Mouse (Mus musculus): ENCODE data around the gene Tspan14. TPM values are rescaled to one million over a fixed set of nuclear protein-coding genes. Genes with fewer than 3 reads are reported as not detected.
A peak's percentile ranks its signal among the peaks of the same experiment; 100 is the strongest.

Gene Tspan14
- polyA plus RNA-seq, 1 experiment from 2014 or later = 51.5 TPM

GRCm38 (mm10) chr14:40952301-40952700 lies 14.3 kb downstream of the Tspan14 start:
- Histone ChIP-seq H3K27ac (no peak overlapping the region), H3K36me3 (ENCODE audit: inconsistent target) (no peaks in the 10 kb centered on the region), H3K4me3 (ENCODE audit: inconsistent target) (no peak overlapping the region), H3K79me2 (ENCODE audit: inconsistent target) (peaks cover 100% of the 10 kb centered on the region)
- 91% methylated on average over 3 of the region's 3 CpGs for WGBS (ENCODE audit: missing documents)

DNA sequence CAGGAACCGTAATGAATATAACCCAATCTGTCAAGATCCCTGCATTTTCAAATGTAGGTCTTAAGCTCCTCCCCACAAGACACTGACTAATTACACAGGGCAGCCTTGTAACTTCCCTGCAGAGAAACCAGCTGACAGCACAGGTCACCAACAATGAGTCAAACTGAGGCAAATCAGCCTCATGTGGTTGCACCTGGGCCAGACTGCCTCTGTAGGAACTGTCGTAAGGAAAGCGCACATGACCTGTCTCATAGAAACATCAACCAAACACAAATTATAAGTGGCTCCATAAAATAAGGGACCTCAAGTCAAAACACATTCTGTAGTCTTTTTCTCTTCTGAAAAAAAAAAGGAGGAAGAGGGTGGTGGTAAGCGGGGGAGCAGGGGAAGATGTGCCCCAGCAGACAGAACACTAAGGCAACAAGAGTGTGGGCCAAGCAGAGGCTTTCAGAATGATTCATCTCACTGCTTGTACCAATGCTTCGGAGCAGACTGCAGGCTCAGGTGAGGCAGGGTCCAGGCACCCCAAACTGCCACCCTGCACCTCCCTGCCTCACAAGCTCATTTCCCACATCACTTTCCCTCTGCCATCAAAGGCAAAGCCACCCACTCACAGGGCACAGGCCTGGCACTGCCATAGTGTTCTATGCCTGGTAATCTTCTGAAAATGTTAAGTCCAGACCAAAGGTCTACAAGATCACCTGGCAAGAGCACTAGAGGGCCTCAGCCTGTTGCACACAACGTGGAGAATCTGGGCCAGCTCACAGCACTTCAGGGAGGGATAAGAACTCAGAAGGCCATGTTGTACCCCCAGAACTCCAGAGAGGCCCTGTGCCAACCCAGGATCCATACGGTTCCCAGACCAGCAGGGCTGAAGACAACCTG lies 16.6 kb downstream of the Tspan14 start:
- Histone ChIP-seq H3K4me3 (ENCODE audit: inconsistent target) (no peak overlapping the region), H3K27ac (peak overlapping the region; percentile 71), H3K79me2 (ENCODE audit: inconsistent target) (peaks cover 100% of the 10 kb centered on the region), H3K36me3 (ENCODE audit: inconsistent target) (no peaks in the 10 kb centered on the region)
- WGBS (ENCODE audit: missing documents) = 34% methylated on average over 6 of the region's 7 CpGs

DNA sequence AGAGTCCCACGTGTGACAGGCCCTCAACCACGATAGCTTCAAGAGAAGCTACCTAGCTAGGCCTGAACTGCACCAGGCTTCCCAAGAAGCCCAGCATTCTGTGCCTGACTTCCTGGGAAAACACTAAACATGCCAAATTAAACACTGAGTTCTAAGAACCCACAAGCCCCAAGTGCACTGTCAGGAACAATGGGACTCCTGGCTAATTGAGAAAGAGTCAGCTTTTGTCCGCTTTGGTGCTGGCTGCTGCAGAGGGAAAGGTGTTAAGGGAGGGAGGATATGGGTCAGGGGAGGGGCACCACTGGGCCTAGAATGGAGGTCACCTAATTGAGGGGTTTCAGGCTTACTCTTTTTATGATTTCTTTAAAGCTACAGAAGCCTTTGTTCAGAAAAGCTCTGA lies 17.6 kb downstream of the Tspan14 start:
- WGBS (ENCODE audit: missing documents) = 72% methylated on average over 3 of the region's 3 CpGs
- H3K4me3 ChIP-seq (ENCODE audit: inconsistent target) = no peak overlapping the region
- H3K36me3 ChIP-seq (ENCODE audit: inconsistent target) = no peaks in the 10 kb centered on the region
- peak overlapping the region; percentile 71 for H3K27ac ChIP-seq
- H3K79me2 ChIP-seq (ENCODE audit: inconsistent target) = peaks cover 100% of the 10 kb centered on the region

DNA sequence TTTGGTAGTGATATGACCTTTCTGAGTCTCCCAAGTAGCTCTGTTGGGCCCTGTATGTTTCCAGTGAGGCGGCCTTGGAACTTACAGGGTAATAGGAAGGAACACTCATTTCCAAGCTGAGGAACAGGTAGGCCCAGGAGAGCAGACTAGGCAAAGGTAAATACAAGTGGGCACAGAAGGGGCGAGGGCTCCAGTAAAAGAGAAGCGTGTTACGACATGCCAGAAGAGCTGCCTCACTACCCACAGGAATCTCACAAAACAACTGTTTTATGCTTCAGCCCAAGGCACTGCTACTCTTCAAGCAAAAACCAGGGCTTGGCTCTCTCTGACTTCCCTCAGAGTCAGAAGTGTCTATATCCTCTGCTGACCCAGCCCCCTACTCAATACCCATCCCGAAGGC lies 18.1 kb downstream of the Tspan14 start:
- Histone ChIP-seq H3K4me3 (ENCODE audit: inconsistent target) (no peak overlapping the region), H3K36me3 (ENCODE audit: inconsistent target) (no peaks in the 10 kb centered on the region), H3K27ac (peak overlapping the region; percentile 71), H3K79me2 (ENCODE audit: inconsistent target) (peaks cover 100% of the 10 kb centered on the region)
- WGBS (ENCODE audit: missing documents) = 52% methylated on average over 5 of the region's 5 CpGs

- Histone ChIP-seq H3K36me3 (ENCODE audit: inconsistent target) (no peaks in the 10 kb centered on the region), H3K79me2 (ENCODE audit: inconsistent target) (peaks cover 100% of the 10 kb centered on the region), H3K4me3 (ENCODE audit: inconsistent target) (no peak overlapping the region; the same call in 1 of the 2 replicates), H3K27ac (peak overlapping the region; percentile 71)
- 6% methylated on average over 14 of the region's 14 CpGs for WGBS (ENCODE audit: missing documents)
Measured at GRCm38 (mm10) chr14:40947431-40948394, 18.9 kb downstream of the Tspan14 start.

- WGBS (ENCODE audit: missing documents) = 95% methylated on average over 2 of the region's 2 CpGs
- Histone ChIP-seq H3K4me3 (ENCODE audit: inconsistent target) (no peak overlapping the region), H3K27ac (no peak overlapping the region), H3K79me2 (ENCODE audit: inconsistent target) (peaks cover 100% of the 10 kb centered on the region), H3K36me3 (ENCODE audit: inconsistent target) (no peaks in the 10 kb centered on the region)
Measured at GRCm38 (mm10) chr14:40943802-40944201, 22.8 kb downstream of the Tspan14 start.

GRCm38 (mm10) chr14:40942429-40942828 lies 24.2 kb downstream of the Tspan14 start:
- H3K27ac ChIP-seq = no peak overlapping the region
- H3K4me3 ChIP-seq (ENCODE audit: inconsistent target) = no peak overlapping the region
- no peaks in the 10 kb centered on the region for H3K36me3 ChIP-seq (ENCODE audit: inconsistent target)
- H3K79me2 ChIP-seq (ENCODE audit: inconsistent target) = peaks cover 100% of the 10 kb centered on the region
- WGBS (ENCODE audit: missing documents) = 68% methylated on average over 2 of the region's 2 CpGs

- Histone ChIP-seq H3K36me3 (ENCODE audit: inconsistent target) (no peaks in the 10 kb centered on the region), H3K4me3 (ENCODE audit: inconsistent target) (no peak overlapping the region), H3K27ac (no peak overlapping the region), H3K79me2 (ENCODE audit: inconsistent target) (peaks cover 98% of the 10 kb centered on the region)
- 93% methylated on average over 10 of the region's 11 CpGs for WGBS (ENCODE audit: missing documents)
Measured at GRCm38 (mm10) chr14:40938380-40938987, 28.1 kb downstream of the Tspan14 start.

DNA sequence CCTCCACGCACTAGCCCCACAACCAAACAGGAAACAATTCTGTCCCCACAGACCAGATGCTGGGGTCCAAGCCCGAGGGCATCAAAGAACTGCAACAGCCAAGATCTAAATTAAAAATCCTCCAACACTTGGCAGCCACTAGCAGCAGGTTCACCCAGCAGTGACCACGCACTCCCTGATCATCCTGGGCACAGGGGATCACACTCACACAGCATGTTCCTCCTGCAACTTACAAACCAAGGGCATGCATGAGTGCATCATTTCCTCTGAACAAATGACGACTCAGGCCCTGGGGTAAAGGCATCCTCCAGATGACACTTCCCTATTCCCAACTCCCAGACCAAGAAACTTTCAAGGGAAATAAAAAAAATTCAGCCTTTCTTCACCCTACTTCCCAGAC lies 29.6 kb downstream of the Tspan14 start:
- 0% methylated on average over 4 of the region's 4 CpGs for WGBS (ENCODE audit: missing documents)
- Histone ChIP-seq H3K4me3 (ENCODE audit: inconsistent target) (no peak overlapping the region), H3K79me2 (ENCODE audit: inconsistent target) (peaks cover 96% of the 10 kb centered on the region), H3K27ac (peak overlapping the region; percentile 90), H3K36me3 (ENCODE audit: inconsistent target) (no peaks in the 10 kb centered on the region)

DNA sequence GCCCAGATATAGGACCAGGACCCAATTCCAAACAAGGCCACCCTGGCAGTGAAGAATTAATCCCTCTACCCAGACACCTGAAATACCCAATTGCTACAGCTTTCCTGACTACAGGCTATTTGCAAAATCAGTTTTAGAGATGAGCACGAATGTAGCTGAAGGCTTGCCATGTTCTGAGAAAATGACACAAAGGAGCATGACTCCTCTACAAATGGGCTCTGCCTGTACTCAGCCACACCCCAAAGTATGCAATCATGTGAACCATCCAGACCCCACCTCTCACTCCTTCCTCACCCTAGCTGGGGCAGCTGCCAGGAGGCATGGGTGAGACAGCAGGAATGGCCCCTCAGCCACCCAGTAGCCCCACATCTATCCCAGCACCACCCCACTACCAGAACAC lies 31.1 kb downstream of the Tspan14 start:
- Histone ChIP-seq H3K79me2 (ENCODE audit: inconsistent target) (peaks cover 93% of the 10 kb centered on the region), H3K36me3 (ENCODE audit: inconsistent target) (no peaks in the 10 kb centered on the region), H3K4me3 (ENCODE audit: inconsistent target) (no peak overlapping the region), H3K27ac (peak overlapping the region; percentile 90)
- 77% methylated on average over 1 of the region's 1 CpGs for WGBS (ENCODE audit: missing documents)

- Histone ChIP-seq H3K36me3 (ENCODE audit: inconsistent target) (no peaks in the 10 kb centered on the region), H3K4me3 (ENCODE audit: inconsistent target) (no peak overlapping the region), H3K27ac (peak overlapping the region; percentile 90), H3K79me2 (ENCODE audit: inconsistent target) (peaks cover 93% of the 10 kb centered on the region)
- WGBS (ENCODE audit: missing documents) = 25% methylated on average over 2 of the region's 2 CpGs
Measured at GRCm38 (mm10) chr14:40935054-40935453, 31.6 kb downstream of the Tspan14 start.

- Histone ChIP-seq H3K79me2 (ENCODE audit: inconsistent target) (peaks cover 93% of the 10 kb centered on the region), H3K27ac (peak overlapping the region; percentile 90), H3K4me3 (ENCODE audit: inconsistent target) (no peak overlapping the region), H3K36me3 (ENCODE audit: inconsistent target) (no peaks in the 10 kb centered on the region)
- WGBS (ENCODE audit: missing documents) = 18% methylated on average over 7 of the region's 7 CpGs
Measured at GRCm38 (mm10) chr14:40933328-40933727, 33.3 kb downstream of the Tspan14 start.

DNA sequence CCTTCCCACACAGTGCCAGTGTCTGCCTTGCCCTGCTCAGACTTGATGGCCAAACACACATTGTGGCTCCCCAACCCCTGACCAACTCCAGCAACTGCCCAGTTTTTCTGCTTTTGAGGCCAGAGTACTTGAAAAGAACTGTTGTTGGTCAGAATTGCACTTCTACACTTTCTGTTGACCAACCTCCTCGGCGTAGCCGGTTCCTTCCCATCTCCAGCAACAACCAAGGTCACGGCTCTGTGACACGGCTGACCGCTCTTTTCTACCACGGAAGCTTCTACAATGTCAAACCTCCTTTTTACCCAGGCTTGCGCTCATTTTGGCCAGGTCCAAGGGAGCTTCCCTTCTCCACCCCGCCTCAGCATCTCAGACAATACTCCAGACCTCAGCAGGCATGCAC lies 34.4 kb downstream of the Tspan14 start:
- Histone ChIP-seq H3K27ac (peak overlapping the region; percentile 82), H3K36me3 (ENCODE audit: inconsistent target) (no peaks in the 10 kb centered on the region), H3K79me2 (ENCODE audit: inconsistent target) (peaks cover 93% of the 10 kb centered on the region), H3K4me3 (ENCODE audit: inconsistent target) (no peak overlapping the region)
- 84% methylated on average over 9 of the region's 9 CpGs for WGBS (ENCODE audit: missing documents)

DNA sequence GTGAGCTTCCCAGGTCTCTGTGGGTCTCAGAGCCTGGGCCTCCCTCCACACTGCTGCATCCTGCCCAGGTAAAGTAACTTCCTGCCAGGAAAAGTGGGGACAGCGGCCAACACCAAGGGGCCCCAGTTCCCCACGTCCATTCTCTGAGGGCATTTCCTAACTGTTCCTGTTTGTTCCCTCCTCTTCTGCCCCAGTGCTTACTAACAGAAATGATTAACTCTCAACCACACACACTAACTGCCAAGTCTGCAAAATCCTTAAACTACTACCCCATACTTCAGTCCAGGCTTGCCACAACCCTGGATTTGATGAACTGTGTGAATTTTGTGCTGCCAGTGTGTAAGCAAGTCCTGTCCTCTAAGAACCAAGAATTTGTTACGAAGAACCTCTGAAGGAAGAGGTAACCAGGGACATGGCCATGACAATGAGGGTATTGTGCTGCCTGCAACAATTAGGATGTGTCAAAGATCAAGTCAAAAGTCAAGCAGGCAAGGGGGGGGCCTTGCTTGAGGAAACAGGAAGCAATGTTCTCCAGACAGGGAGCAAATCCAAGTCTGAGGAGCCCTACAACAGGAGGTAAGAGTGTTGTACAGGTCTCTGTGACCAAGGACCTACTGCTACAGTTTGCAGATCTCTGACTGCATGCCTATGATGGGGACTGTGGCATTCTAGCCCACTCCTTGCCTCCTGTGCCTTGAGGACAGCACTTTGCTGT lies 35.3 kb downstream of the Tspan14 start:
- Histone ChIP-seq H3K36me3 (ENCODE audit: inconsistent target) (no peaks in the 10 kb centered on the region), H3K79me2 (ENCODE audit: inconsistent target) (peaks cover 95% of the 10 kb centered on the region), H3K4me3 (ENCODE audit: inconsistent target) (no peak overlapping the region), H3K27ac (peak overlapping the region; percentile 82)
- 20% methylated on average over 3 of the region's 3 CpGs for WGBS (ENCODE audit: missing documents)
